Mouse (Mus musculus): ENCODE measurements at regions not wholly inside any gene's neighbourhood (a gene's known extent, or its start where the extent isn't known, plus 50 kb on each side); places are given as distances from the start of the nearest gene placed in this dataset.
"Not testable (repeated sequence)": the region's sequence is repeated elsewhere in the genome, so short reads cannot be mapped to it uniquely, and the experiment has no call there.

GRCm38 (mm10) chr4:35343751-35344150 is 117.8 kb upstream of the C9orf72 start:
- no peak for DNase-seq

DNA sequence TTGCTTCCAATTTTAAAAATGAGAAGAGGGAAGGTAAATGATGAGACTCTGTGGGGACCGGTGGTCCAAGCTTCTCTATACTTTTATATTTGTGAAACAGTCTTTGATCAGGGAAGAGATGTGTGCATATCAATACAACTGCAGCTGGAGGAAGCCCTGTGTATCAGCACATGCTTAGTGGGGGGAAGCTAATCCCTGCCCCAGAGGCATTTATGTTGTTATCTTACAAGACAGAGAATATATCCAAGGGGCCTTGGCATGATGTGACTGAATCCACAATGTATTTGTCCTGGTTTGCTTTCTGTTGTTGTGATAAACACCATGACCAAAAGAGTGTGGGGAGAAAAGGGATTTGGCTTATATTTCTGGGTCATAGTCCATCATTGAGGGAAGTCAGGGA is 105.2 kb upstream of the C9orf72 start:
- no peak for DNase-seq

DNA sequence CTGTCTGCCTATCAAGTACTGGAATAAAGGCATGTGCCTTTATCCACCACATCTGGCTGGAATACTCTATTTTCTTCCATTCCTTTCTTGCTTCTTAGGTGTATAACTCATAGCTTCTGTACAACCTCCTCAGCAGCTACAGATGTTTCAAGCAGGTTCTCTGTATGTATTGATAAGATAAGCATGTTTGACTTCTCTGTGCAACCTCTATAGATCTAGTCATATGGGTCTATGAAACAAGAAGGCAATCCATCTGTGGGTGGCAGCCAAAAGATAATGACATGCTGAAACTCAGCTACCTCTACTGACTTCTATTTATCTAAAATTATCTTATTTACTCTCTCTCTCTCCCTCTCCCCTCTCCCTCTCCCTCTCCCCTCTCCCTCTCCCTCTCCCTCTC is 99.3 kb upstream of the C9orf72 start:
- no peak for DNase-seq

DNA sequence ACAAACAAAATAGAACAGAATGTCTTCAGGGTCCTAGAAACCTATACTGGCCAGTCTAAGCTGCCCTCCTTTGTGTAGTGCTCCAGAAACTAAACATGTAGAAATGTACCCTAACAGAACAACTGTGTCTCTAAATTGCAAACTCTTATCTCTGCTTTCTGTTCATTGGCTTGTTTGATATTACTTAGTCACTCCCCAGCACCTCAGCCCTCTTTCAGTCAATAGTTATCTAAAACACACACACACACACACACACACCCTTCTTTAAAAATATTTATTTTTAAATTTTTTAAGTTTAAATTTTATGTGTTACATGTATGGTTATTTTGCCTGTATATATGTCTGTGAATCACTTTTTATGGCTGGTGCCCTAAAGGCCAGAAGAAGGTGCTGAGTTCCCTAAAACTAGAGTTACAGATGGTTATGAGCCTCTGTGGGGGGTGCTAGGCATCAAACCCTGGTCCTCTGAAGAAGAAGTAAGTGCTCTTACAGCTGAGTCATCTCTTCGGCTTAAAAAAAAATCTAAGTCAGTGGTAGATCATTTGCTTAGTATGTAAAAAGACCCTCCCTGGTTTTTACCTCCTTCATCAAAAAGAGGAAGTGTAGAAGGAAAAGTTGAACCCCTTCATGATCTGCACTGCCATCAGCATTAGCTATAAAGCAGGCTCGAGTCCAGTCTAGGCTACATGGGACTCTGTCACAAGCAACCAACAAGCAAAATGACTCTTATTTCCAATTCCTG is 96.6 kb upstream of the C9orf72 start:
- DNase-seq = no peak

GRCm38 (mm10) chr4:35310396-35310977 is 84.5 kb upstream of the C9orf72 start:
- peak; percentile 57 to 74 for DNase-seq

DNA sequence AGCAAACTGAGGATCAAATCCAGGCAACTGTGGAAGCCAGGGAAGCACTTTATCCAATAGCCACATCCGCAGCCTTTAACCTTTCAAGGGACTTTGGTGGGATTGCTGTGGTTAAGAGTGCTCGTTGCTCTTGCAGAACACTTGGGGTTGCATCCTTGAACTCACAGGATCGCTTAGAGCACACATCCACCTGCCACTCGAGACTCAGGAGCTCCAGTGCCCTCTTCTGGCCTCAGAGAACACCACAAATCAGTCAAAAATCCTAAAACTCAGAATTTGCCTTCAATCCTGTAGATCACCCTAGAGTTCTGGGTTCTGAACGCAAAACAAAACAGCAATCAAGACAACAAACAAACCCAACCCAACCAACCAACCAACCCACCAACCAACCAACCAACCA is 82.2 kb upstream of the C9orf72 start:
- DNase-seq = no peak

- no peak for DNase-seq
Observed at GRCm38 (mm10) chr4:35305210-35305609, 79.2 kb upstream of the C9orf72 start.

DNA sequence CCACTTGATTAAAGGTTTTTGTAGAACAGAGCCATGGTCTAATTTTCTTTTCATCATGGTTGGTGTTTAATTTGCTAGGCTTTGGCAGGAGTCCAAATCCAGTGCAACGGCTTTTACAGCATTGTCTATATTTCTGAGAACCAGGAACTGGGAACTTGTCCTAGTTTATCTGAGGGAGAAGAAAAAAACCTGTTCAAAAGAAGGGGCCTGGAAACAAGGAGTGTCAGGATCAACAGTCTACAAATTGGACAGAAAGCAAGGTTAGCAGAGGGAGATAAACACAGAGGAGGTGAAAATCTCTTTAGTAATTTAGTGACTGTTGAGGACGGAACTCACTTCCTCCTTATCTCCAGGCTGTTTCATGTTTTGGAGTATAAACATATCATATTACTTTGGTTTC is 74.9 kb upstream of the C9orf72 start:
- no peak for DNase-seq

- DNase-seq = not testable (repeated sequence)
Observed at GRCm38 (mm10) chr4:35300374-35300773, 74.4 kb upstream of the C9orf72 start.

- no peak for DNase-seq
Observed at GRCm38 (mm10) chr4:35284611-35285010, 58.6 kb upstream of the C9orf72 start.
